Mouse (Mus musculus): Measurements from ENCODE around the gene Dhx16. TPM values are rescaled to one million over a fixed set of nuclear protein-coding genes. Genes with fewer than 3 reads are reported as not detected.

The Dhx16 gene
- total RNA-seq, 2 experiments from 2014 or later = 24.7 to 29.2 TPM

DNA sequence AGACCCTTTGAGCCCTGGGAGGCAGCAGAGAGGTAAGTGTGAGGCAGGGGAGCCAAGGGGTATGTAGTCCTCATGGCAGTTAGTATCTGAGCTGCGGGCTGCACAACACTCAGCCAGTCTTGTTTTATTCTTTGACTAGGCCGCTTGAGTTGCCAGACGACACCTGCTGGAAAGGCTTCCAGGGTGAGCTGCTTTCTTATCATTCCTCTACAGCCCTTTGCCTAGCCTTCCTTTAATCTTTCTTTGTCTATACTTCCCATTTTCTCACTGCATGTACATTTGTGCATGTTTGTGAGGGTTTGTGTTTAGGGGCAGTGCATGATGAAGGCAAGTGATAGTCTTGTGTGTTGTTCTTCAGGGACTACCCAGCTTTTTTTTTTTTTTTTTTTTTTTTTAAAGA is 28.6 kb upstream of the Dhx16 start:
- DNase-seq = no peak
- intact Hi-C loops (cut with DNase I) = no loop called here

DNA sequence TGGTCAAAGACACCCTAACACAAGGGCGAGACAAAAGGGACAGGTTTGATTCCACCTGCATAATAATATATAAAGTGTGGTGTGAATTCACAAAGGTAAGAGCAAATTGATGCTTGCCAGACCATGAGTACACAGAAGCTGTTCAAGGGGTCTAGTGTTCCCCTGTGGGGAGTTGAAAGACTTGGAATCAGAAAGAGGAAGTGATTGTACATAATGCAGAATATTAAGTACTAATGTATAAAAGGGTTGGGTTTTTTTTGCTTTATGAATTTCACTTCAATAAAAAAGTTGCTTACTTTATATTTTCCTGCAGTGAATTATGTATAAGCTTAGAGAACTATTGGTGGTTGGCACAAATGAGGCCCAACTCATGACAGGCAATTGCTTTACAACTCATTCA is 20.2 kb upstream of the Dhx16 start:
- DNase-seq = no peak
- intact Hi-C loops (cut with DNase I) = no loop called here

DNA sequence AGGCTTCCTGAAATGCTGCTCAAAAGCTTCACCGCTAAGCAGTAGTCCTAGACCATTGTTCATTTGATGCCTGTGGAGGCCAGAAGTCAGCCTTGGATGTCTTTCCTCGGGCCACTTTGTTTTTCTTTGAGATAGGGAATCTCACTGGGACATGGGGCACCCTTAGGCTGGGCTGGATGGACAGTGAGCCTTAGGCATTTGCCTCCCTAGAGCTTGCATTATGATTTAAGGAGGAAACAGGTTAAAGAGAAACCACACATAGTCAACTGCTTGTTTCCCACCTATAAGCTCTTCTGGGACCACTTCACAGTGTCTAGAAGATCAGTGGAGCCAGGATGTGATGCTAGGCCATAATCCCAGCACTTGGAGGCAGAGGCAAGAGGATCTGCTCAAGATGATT is 19.8 kb upstream of the Dhx16 start:
- no peak for DNase-seq
- intact Hi-C loops (cut with DNase I) = loop anchor here (2.0 kb wide), 1 partner anchor 15 kb away; no protein-coding TSS in a partner anchor

DNA sequence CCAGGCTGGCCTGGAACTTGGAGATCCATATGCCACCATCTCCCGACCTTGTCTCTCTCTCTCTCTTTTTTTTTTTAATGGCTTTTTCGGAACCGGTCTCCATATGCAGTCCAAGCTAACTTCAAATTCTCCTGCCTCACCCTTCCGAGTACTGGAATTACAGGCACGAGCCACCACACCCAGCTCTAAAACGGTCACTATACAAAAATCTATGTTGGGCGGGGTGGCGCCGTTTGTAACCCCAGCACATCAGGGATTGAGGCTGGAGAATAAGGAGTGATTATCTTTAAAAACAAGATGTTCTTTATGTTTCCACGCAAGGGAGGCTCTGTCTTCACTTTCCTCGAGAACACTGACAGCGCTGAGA is 18.8 kb upstream of the Dhx16 start:
- intact Hi-C loops (cut with DNase I) = loop anchor here (2.0 kb wide), 1 partner anchor 16 kb away; no protein-coding TSS in a partner anchor
- no peak for DNase-seq

DNA sequence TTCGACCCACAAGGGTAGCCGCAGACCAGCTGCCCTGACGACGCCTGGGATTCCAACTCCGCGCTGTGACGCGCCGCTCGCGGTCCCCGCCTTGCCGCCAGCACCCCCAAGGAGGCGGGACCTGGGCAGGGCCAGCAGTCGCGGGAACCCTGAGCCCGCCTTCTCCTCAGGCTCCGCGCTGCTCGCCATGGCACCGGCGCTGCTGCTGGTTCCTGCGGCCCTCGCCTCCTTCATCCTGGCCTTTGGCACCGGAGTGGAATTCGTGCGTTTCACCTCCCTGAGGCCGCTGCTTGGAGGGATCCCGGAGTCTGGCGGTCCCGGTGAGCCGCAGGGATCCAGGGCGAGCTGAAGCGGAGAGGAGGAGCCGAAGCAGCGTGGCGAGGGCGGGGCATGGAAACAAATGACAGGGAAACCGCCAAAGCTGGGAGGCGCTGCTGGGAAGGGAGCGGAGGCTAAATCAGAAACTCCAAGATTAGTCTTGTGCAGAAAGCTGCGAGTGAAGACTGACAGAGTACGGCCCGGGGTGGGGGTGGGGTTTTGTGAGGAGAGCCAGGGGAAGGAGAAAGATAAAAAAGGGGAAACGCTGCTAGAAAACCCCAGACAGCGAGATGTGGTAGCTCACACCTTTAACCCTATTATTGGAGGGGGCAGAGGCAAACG is 18.3 kb upstream of the Dhx16 start, which contains the start of gene Nrm:
TSS of gene Nrm (plus strand) at position 121 of the 660 bp plus-strand sequence.
- DNase-seq = peak; percentile 95 to 96
- intact Hi-C loops (cut with DNase I) = loop anchor here (2.0 kb wide), 1 partner anchor 17 kb away; no protein-coding TSS in a partner anchor

DNA sequence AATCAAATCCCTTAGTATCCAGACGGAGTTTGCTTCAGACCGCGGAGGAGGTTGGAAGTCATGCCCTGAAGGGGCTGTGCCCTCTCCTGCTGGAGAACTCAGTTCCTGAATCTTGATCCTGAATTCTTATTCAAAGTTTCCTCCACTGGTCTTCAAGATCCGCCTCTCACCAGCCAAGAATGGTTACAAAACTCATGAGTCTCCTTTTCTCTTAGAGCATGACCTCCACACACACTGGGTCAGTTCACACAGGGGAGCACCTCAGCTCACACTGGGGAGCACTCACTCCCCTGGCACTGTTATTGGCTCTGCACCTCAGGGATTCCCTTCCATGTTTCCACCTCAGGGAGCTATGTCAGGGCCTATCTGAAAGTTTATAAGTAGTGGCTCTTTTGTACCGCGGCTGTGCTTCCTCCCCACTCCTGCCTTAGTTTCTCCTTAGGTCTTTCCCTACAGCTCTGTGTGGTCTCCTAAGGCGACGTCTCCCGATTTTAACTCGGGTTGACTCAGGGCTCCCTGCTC is 14.7 kb upstream of the Dhx16 start:
- DNase-seq = peak in 1 of 2 experiments; percentile 20
- intact Hi-C loops (cut with DNase I) = no loop called here

DNA sequence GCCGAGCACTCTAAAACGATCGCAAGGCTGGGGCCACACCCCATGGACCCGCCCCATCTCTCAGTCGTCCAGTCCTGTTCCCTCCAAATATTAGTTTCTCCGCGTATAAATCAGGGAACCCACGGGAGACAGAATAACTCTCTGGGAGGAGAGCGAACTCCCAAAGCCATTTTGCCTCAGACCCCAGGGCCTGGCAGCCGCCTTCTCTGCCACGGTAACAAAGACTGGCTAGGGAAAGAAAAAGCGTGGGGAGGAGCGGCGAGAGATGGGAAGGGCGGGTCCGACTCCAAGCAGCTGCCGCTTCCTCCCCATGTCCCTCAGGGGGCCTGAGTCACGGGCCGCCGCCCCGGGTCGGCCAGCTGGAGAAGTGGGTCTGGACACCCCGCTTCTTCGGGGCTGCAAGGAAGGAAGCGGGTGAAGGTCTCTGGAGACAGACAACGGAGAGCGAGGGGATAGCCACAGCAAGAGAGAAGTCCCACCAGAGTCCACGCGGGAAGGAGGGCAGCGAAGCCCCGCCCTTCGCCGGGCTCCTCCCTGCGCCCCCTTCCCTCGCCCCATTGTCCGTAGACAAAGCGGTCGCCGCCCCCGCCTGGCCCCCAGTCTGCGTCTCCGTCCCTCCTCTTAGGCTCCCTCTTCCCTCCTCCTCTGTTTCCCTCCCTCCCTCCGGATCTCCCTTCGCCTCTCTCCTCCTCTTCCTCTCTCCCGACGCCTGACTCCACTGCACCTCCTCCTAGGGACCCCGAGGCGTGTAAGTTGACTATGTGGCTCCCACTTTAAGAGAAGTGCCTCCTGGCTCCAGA is 13.9 kb upstream of the Dhx16 start, which contains the start of gene Ppp1r18:
TSS of gene Ppp1r18 (plus strand) at position 113 of the 800 bp plus-strand sequence.
- peak; percentile 85 for DNase-seq
- intact Hi-C loops (cut with DNase I) = no loop called here

DNA sequence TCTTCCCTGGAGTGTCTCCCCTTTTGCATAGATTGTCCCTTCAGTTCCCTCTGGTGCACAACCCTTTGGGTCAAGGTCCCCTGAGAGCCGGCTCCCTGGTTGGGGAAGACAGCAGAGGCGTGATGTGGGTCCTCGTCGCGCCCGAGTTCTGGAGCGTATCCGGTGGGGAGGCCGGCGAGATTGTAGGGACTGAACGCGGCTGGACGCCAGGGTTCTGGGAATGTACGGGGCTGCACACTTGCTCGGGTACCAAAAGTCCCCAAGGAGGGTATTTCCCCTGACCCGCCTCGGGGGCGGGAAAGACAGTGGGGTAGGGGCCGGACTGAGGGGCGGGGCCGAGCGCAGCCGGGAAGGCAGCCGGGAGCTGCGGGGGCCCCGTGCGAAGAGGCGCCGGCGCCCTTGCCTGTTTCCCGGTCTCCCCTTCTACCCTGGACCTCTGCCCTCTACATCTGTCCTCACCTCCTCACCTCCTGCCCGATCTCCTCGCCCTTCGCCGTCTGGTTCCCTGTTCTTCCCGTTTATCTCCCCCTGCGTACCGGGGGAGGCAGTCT is 13.3 kb upstream of the Dhx16 start:
- DNase-seq = peak; percentile 84 to 86
- intact Hi-C loops (cut with DNase I) = no loop called here

DNA sequence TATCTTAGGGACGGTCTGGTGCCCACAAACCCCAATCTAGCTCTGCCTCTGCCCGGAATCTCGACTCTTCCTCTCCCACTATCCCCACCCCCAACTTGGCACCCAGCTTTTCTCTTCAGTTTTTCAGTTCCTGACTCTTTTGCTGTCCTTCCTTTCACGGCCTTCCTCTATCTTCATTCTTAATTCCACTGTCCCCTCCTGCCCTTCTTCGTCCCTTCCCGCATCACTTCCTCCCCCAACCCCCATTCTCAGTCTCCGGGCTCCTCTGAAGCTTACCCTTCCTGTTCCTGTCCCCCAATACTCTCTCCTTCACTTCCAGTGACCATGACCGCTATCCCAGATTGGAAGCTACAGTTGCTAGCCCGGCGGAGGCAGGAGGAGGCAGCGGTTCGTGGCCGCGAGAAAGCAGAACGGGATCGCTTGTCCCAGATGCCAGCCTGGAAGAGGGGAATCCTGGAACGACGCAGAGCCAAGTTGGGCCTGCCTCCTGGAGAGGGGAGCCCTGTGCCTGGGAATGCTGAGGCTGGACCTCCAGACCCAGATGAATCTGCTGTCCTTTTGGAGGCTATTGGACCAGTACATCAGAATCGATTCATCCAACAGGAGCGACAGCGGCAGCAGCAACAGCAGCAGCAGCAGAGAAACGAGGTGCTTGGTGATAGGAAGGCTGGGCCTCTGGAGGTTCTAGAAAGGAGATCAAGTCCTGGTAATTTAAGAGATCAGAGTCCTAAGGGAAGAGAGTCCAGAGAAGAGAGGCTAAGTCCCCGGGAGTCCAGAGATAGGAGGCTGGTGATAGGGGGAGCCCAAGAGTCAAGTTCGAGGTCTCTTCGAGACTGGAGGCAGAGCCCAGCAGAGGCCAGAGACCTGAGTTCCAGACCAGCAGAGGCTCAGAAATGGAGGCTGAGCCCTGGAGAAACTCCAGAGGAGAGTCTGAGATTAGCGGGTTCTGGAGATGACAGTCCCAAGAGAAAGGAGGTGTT is 12.4 kb upstream of the Dhx16 start:
- peak; percentile 62 to 63 for DNase-seq
- intact Hi-C loops (cut with DNase I) = no loop called here

DNA sequence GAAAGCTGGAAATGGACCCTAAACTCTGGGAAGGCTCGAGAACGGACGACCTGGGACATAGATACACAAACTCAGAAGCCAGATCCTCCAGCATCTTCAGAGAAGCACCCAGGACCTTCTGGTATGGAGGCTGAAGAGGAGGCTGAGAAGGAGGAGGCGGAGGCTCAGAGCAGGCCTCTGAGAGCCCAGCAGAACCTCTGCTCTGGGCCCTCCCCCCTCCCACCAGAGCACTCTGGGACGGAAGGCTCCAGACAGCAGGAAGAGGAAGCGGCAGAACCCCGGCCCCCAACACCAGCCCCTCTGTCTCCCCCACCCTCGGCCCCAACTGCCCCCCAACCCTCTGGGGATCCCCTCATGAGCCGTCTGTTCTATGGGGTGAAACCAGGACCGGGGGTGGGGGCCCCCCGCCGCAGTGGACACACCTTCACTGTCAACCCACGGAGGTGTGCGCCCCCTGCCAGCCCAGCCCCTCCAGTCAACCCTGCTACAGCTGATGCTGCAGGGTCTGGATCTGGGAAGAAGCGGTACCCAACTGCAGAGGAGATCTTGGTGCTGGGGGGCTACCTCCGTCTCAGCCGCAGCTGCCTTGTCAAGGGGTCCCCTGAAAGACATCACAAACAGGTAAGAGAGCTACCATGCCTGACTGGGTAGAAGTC is 11.3 kb upstream of the Dhx16 start:
- intact Hi-C loops (cut with DNase I) = no loop called here
- peak; percentile 41 to 43 for DNase-seq

DNA sequence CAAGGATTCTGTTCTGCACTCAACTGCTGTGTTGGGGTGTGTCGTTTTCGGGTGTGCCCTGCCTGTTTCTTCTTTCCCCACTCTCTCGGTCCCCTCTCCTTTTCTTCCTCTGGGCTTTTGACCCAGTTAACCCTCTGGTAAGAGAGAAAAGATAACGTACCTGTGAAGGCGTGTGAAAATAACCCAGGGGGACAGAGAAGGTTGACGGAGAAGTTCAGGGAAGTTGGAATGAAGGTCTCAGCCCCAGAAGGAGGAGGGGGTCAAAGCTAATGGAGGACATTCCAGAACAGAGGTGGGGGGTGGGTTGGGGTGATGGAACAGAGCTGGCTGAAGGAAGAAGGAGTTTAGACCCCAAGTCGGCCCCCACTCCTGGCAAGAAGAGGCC is 10.7 kb upstream of the Dhx16 start:
- peak in 1 of 2 experiments; percentile 27 for DNase-seq
- intact Hi-C loops (cut with DNase I) = no loop called here

DNA sequence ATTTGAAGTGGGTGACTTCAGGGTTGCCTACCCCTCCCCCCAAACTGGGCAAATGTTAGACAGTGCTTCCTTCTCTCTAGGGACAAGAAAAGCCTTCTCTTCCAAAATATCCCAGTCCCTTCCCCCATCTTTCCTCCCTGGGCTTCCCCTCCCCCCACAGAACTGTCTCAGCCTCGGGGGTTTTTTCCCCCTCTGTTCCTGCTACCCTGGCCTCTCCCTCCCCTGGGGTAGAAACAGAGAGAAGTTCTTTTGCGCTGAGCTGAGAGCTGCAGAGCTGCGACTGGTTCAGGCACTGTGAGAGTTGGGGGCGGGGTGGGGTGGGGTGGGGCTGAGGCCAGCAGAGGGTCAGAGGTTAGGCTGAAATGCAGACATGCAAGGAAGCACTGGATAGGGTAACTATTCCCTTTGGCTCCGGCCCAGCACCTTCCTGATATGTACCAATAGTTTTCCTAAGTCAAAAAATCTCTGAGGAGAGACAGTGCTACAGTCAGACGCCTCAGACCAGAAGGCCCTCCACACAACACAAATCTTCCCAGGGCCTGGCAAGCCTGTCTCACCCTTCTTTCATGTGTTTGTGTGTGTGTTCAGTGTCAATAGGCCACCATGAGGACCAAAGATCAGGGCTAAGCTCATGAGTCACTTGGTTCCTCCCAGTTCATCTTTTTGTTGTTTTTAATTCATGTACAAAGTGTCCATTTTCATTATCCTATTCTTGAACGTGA is 10.1 kb upstream of the Dhx16 start:
- peak; percentile 53 to 57 for DNase-seq
- intact Hi-C loops (cut with DNase I) = no loop called here

DNA sequence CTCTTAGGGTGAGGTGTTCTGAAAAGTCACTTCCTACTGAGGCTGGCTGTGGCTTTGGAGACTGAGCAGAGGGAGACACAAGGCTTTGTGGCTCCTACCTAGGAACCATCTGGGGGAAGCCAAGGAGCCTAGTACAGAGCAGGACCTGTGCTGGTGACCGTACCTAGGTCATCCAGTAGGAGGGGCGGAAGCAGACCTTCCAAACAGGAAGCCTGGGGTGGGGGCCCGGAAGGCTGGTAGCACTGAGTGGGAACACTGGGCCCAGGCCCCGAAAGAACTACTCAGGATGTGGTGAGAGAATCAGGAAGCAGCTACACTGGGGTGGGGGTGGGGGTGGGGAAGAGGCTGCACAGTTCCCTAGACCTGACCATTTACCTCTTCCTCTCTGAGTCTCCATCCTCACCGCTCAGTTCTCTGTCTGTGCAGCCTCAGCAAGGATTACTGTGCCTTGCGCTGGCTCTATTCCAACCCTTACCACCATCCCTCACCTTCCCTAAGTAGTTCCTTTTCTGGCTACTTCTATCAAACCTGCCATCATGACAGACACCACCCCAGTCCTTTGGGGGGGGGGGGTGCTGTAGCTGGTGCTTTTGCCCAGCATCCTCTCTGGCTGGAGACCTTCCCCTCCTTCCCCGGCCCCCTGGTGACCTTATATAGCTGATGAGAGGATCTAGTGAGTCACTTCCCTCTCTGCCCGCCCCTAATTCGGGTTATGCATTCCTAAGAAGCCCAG is 9.3 kb upstream of the Dhx16 start:
- intact Hi-C loops (cut with DNase I) = no loop called here
- peak; percentile 77 to 81 for DNase-seq

DNA sequence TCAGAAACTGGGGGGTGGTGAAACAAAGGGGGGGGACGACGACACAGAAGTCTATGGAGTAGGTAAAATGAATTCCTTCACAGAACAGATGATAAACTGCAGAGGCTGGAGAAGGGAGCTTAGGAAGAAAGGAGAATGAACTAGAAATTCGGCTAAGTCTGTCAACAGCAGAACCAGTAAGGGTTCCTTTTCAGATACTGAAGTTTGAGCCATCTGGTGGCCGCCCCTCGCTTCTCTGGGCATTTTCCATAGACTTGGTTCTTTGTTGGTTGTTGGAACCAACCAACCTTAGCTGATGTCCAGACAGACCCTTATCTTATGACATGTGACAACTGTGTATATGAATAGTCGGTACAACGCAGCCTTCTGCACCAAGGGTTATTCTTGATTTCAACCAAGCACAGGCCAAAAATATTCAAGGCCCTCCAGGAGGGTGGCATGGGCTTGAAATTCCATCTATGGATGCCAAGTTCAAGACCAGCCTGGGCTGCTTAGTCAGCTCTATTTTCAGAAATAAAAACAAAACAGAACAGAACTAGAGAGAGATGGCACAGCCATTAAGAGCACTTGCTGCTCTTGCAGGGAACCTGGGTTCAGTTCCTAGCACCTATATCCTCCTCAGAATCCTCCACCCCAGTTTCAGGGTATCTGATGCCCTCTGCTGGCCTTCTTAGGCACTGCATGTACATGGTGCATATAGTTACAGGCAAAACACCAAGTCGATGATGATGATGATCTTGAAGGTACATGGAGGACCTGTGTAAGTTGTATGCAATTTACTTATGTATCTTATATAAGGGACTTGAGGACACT is 8.5 kb upstream of the Dhx16 start:
- intact Hi-C loops (cut with DNase I) = no loop called here
- DNase-seq = peak in 1 of 2 experiments; percentile 62

DNA sequence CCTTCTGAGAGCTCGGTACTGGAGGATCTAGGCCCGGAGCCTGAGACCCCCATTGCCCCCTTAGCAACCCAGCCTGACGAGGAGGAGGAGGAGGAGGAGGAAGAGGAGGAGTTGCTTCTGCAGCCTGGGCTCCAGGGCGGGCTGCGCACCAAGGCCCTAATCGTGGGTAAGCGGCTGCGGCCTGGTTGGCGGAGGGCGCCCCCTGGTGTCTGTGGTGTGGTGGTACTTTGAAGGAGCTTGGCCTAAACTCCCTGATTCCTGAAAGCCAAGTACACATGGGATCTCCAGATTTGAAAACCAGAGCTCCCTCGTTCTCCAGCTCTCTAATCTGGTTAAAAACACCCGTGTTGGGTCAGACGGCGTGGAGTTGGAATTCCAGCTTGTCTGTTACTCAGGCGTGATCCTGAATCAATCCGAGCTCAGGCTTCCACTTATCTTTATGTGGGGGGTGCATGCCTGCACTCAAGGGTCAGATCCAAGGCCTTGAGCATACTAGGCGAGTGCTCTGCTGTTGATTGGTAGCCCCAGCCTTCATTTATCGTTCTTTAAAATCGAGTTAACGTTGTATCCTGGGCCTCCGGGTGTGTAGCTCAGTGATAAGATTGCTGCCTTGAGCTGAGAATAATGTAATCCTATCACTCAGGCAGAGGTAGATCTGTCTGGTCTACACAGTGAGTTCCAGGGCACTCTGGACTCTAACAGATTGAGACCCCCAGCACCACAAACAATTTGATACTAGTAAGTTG is 5.7 kb upstream of the Dhx16 start:
- peak; percentile 92 to 96 for DNase-seq
- intact Hi-C loops (cut with DNase I) = loop anchor here (1.0 to 2.0 kb wide), 2 partner anchors 38 to 135 kb away; no protein-coding TSS in a partner anchor

DNA sequence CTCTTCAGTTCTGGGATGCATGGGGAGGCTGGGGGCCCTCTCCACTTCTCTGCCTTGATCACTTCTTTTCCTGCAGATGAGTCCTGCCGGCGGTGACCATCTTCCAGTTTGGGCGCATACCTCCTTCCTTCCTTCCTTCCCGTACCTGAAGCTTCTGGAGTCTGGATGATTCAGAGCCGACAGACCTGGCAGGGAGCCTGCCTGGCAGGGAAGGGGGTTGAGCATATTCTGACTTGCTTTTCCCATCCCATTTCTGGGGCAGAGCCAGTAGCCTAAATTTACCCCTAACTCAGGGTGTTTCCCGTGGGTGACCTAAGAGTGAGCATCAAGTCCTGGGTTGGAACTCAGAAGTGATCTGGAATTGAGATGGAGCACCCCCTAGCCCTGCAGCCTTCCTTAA is 4.9 kb upstream of the Dhx16 start:
- no peak for DNase-seq
- intact Hi-C loops (cut with DNase I) = loop anchor here (2.0 kb wide), 1 partner anchor 136 kb away; no protein-coding TSS in a partner anchor

DNA sequence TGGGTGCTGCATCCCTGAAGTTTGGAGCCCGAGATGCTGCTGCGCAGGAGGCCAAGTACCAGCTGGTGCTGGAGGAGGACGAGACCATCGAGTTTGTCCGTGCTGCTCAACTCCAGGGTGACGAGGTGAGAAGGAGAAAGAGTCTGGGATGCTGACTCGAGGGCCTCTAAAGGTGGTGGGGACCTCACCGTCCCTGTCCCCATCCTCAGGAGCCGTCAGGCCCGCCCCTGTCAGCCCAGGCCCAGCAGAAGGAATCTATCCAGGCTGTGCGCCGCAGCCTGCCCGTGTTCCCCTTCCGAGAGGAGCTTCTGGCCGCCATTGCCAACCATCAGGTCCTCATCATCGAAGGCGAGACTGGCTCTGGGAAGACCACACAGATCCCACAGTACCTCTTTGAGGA is 3.3 kb downstream of the Dhx16 start:
- intact Hi-C loops (cut with DNase I) = no loop called here
- DNase-seq = no peak
